Mouse (Mus musculus) myocyte (in vitro differentiated cells): ENCODE results near the gene Tm9sf4.

Experiments
- MYOD1 ChIP-seq, 3 experiments: IDR thresholded peaks; one replicate each; pipeline ENCODE4 v1.6.1; 2011; ENCODE audit warnings: control low read depth in 2 of 3, low read depth in 2 of 3, mild to moderate bottlenecking in 2 of 3, moderate library complexity in 1 of 3; ENCODE audit not compliant: insufficient read length in 2 of 3, control insufficient read depth in 1 of 3
- MYOG ChIP-seq, 3 experiments: IDR thresholded peaks; one replicate each; pipeline ENCODE4 v1.6.1; 2011; ENCODE audit warnings: control low read depth in 2 of 3, low read depth in 2 of 3, mild to moderate bottlenecking in 2 of 3; ENCODE audit not compliant: insufficient read length in 2 of 3, control insufficient read depth in 1 of 3, insufficient read depth in 1 of 3
- POLR2A ChIP-seq: IDR thresholded peaks from one replicate; pipeline ENCODE4 v1.6.1; 2011; ENCODE audit warnings: low read depth, mild to moderate bottlenecking, control low read depth, moderate library complexity; ENCODE audit not compliant: insufficient read length
- TCF12 ChIP-seq: IDR thresholded peaks from one replicate; pipeline ENCODE4 v1.6.1; 2011; ENCODE audit warnings: mild to moderate bottlenecking, control low read depth; ENCODE audit not compliant: poor library complexity, insufficient read depth, severe bottlenecking

- TF ChIP-seq POLR2A, result no peak
- TF ChIP-seq TCF12, result no peak
- TF ChIP-seq MYOG (IDR thresholded peaks at IDR 0.05; ENCODE audit: control insufficient read depth in 1 of 3, insufficient read depth in 1 of 3, insufficient read length in 2 of 3, low read depth in 2 of 3), result no peak
- TF ChIP-seq MYOD1 (IDR thresholded peaks at IDR 0.05; ENCODE audit: control insufficient read depth in 1 of 3, insufficient read length in 2 of 3, low read depth in 2 of 3), result no peak
Observed at GRCm38 (mm10) chr2:153237891-153238290, 76.8 kb downstream of the Tm9sf4 start.
